Comparison of ENCODE assay signal across 8 mouse cellular contexts in the genomic region with DNA sequence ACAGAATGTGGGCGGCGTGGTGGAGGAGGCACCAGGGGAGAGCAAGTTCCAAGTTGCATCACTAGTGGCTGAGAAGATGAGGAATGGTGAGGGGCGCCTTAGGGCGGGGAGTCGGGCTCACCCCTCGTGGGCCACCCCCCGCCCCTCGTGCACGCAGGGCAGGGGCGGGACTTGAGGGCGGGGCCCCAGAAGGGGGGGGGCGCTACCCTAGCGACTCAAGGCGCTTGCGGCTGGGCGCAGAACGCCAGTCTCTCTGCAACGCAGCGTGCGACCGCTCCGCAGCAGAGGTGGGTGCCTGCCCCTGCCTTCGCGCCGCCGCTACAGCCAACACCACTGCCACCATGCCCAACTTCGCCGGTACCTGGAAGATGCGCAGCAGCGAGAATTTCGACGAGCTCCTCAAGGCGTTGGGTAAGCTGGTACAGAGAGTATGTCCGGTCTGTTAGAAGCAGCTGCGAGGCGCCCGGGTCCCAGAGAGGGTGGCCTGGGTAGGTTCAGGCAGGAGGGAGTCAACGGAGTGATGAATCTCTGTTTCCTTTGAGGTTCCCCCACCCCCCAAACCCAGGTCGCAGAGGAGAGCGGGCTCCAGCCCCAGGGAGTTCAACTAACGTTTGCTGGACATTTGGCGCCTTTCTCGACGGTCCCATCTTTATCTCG. TPM values are rescaled to one million over a fixed set of nuclear protein-coding genes. Genes with fewer than 3 reads are reported as not detected.
A peak's percentile ranks its signal among the peaks of the same experiment; 100 is the strongest.
DNase-seq lines count a peak whose midpoint lies in the region; ATAC-seq and TF ChIP-seq lines count a peak whose summit lies in the region.

Gene Crabp1 (plus strand): TSS at position 188 of the 657 bp plus-strand sequence.

- H3K36me3 ChIP-seq in kidney, postnatal 0 days (ENCODE audit: insufficient read depth, low read length): no peaks in the 10 kb centered on the region
- H3K36me3 ChIP-seq in forebrain, embryonic 11.5 days (ENCODE audit: control insufficient read depth, insufficient read depth, low read length): no peaks in the 10 kb centered on the region
- no peaks in the 10 kb centered on the region for H3K36me3 ChIP-seq in liver, embryonic 14.5 days (replicated peaks; ENCODE audit: control insufficient read depth, insufficient read depth, low read depth)

- H3K9ac ChIP-seq in kidney, postnatal 0 days (ENCODE audit: low read depth, low read length): peak within 1 kb of the TSS; percentile 27; the same call in 1 of the 2 replicates
- peak within 1 kb of the TSS; percentile 41 for H3K9ac ChIP-seq in forebrain, embryonic 11.5 days (ENCODE audit: low read length)
- H3K9ac ChIP-seq in liver, embryonic 14.5 days (replicated peaks): no peak within 1 kb of the TSS

- H3K4me1 ChIP-seq in kidney, postnatal 0 days (replicated peaks; ENCODE audit: insufficient read depth, low read length): peaks cover 17% of the 10 kb centered on the region
- H3K4me1 ChIP-seq in forebrain, embryonic 11.5 days (replicated peaks; ENCODE audit: control insufficient read depth, insufficient read depth, low read length): peaks cover 8% of the 10 kb centered on the region
- H3K4me1 ChIP-seq in liver, embryonic 14.5 days (replicated peaks; ENCODE audit: control insufficient read depth in 2 of 2, insufficient read depth in 2 of 2, low read length in 1 of 2): no peaks in the 10 kb centered on the region

- H3K4me3 ChIP-seq in kidney, postnatal 0 days (replicated peaks; ENCODE audit: low read depth, low read length): peak within 1 kb of the TSS; percentile 34
- peak within 1 kb of the TSS; percentile 34 for H3K4me3 ChIP-seq in forebrain, embryonic 11.5 days (ENCODE audit: low read depth, low read length)
- H3K4me3 ChIP-seq in liver, embryonic 14.5 days (ENCODE audit: insufficient read depth in 1 of 2, low read depth in 2 of 2, low read length in 2 of 2): 0 out of 4 replicates have a peak within 1 kb of the TSS, but pooled peaks of 1 of the 2 experiments have one; percentile 14

- WGBS in kidney, postnatal 0 days: under 1% methylated on average over 43 of the region's 45 CpGs
- under 1% methylated on average over 44 of the region's 45 CpGs for WGBS in forebrain, embryonic 11.5 days
- WGBS in liver, embryonic 14.5 days (ENCODE audit: insufficient replicate concordance): 2% methylated on average over 45 of the region's 45 CpGs

- ATAC-seq in kidney, postnatal 0 days (replicated peaks; ENCODE audit: low FRiP score, low read depth): no peak
- ATAC-seq in forebrain, embryonic 11.5 days (replicated peaks; ENCODE audit: low FRiP score): 0 out of 2 replicates have a peak, but pooled peaks have one; percentile 27
- no peak for ATAC-seq in liver, embryonic 14.5 days (ENCODE audit: insufficient read depth)

- H3K27ac ChIP-seq in kidney, postnatal 0 days: no peak within 1 kb of the TSS
- no peak within 1 kb of the TSS for H3K27ac ChIP-seq in forebrain, embryonic 11.5 days (ENCODE audit: low read depth, low read length)
- H3K27ac ChIP-seq in liver, embryonic 14.5 days: no peak within 1 kb of the TSS

- no peak for TF ChIP-seq CTCF in kidney, postnatal 0 days (IDR thresholded peaks at IDR 0.05; ENCODE audit: low read depth)
- no peak for TF ChIP-seq CTCF in liver, embryonic 14.5 days (IDR thresholded peaks at IDR 0.05; ENCODE audit: low read depth)

- TF ChIP-seq EP300 in liver, embryonic 14.5 days (IDR thresholded peaks at IDR 0.05; ENCODE audit: low read depth): no peak

- H3K4me2 ChIP-seq in kidney, postnatal 0 days (ENCODE audit: low read length): peak within 1 kb of the TSS; percentile 62
- peak within 1 kb of the TSS; percentile 60 for H3K4me2 ChIP-seq in forebrain, embryonic 11.5 days (ENCODE audit: low read depth, low read length, severe bottlenecking)
- H3K4me2 ChIP-seq in liver, embryonic 14.5 days (ENCODE audit: low read depth): peak within 1 kb of the TSS; percentile 37

- no peaks in the 10 kb centered on the region for H3K9me3 ChIP-seq in kidney, postnatal 0 days (replicated peaks; ENCODE audit: low read length)
- H3K9me3 ChIP-seq in forebrain, embryonic 11.5 days (ENCODE audit: control insufficient read depth, low read length): no peaks in the 10 kb centered on the region
- H3K9me3 ChIP-seq in liver, embryonic 14.5 days (ENCODE audit: control insufficient read depth, low read length): no peaks in the 10 kb centered on the region

- H3K27me3 ChIP-seq in kidney, postnatal 0 days (ENCODE audit: insufficient read depth, low read length): peaks cover 20% of the 10 kb centered on the region
- H3K27me3 ChIP-seq in forebrain, embryonic 11.5 days (ENCODE audit: control insufficient read depth, insufficient read depth, low read length): peaks cover 32% of the 10 kb centered on the region
- peaks cover 45% of the 10 kb centered on the region for H3K27me3 ChIP-seq in liver, embryonic 14.5 days (ENCODE audit: control insufficient read depth, insufficient read depth, low read length)

- no peak for DNase-seq in kidney, postnatal 0 days (ENCODE audit: low spot score)
- no peak for DNase-seq in kidney, adult 9 months
- DNase-seq in adrenal gland, postnatal 25 days: peak; percentile 8
- peak; percentile 73 for DNase-seq in forebrain, embryonic 11.5 days (ENCODE audit: low spot score)
- DNase-seq in liver, embryonic 14.5 days (ENCODE audit: low read depth in 3 of 3, low spot score in 3 of 3): no peak
- DNase-seq in testis, postnatal 14 days (ENCODE audit: low spot score): peak; percentile 54
- DNase-seq in spleen, postnatal 14 days (ENCODE audit: low spot score in 2 of 2): no peak
- no peak for DNase-seq in spleen, postnatal 4 days (ENCODE audit: low spot score in 2 of 2)

RNA-seq across cellular contexts. Expression of gene Crabp1, which starts in this region (rescaled TPM):
- polyA plus RNA-seq in kidney, postnatal 0 days (2015; fragmentation: Nextera tagmentation; extraction: Ambion mirVana): 14.3 and 18.0 TPM in 2 replicates
- total RNA-seq in adrenal gland, postnatal 25 days (2021): 8.4 and 9.5 TPM in 2 replicates
- polyA plus RNA-seq in forebrain, embryonic 11.5 days (2014; fragmentation: Nextera tagmentation; extraction: Ambion mirVana): 219 and 275 TPM in 2 replicates
- 0.78 and 0.99 TPM in 2 replicates for polyA plus RNA-seq in liver, embryonic 14.5 days (2012; rRNA removed)
- polyA plus RNA-seq in liver, embryonic 14.5 days (2014; fragmentation: Nextera tagmentation; extraction: Ambion mirVana): 0.17 and 0.66 TPM in 2 replicates

Comparison
In these comparisons a context has a peak if more than half of its experiments do, and no peak if none do; other contexts are left out.
1. RNA of gene Crabp1 (polyA plus RNA-seq): 219 to 275 TPM in forebrain, embryonic 11.5 days; 14.3 to 18.0 TPM in kidney, postnatal 0 days and 0.17 to 0.99 TPM in liver, embryonic 14.5 days; every median in the first group is over 10 times any median in the second.
2. DNase-seq: peak in adrenal gland, postnatal 25 days (single experiment), forebrain, embryonic 11.5 days (single experiment) and testis, postnatal 14 days (single experiment); none in kidney, postnatal 0 days (single experiment), kidney, adult 9 months (single experiment), liver, embryonic 14.5 days (0 of 3), spleen, postnatal 14 days (0 of 2) and spleen, postnatal 4 days (0 of 2).
3. Peak in every context shown above with its lines, with median percentiles within 50 percentile points of each other: H3K4me2 ChIP-seq.